Mouse (Mus musculus) cerebellum, adult 2 months (tissue): ENCODE results near the gene Ugt1a6a. TPM values are rescaled to one million over a fixed set of nuclear protein-coding genes. Genes with fewer than 3 reads are reported as not detected.
"Not testable (repeated sequence)": the region's sequence is repeated elsewhere in the genome, so short reads cannot be mapped to it uniquely, and the experiment has no call there.

Source experiments
- DNase-seq, 2 experiments: peaks; one replicate each; pipeline ENCODE4 v3.0.0; 2021
- H3K27ac ChIP-seq: fragments of 200-500 bp; 2 replicates; pipeline ENCODE4 v1.5.1; 2012; ENCODE audit warnings: low read length, control low read depth, inconsistent platforms; ENCODE audit not compliant: insufficient read depth
- H3K27me3 ChIP-seq: fragments of 200-500 bp; 2 replicates; pipeline ENCODE4 v1.6.1; 2012; ENCODE audit warnings: inconsistent platforms, mild to moderate bottlenecking, low read length, moderate library complexity; ENCODE audit not compliant: control insufficient read depth, insufficient read depth
- H3K4me1 ChIP-seq: fragments of 200-500 bp; 2 replicates; pipeline ENCODE4 v1.6.1; 2011; ENCODE audit warnings: low read length; ENCODE audit not compliant: control insufficient read depth, insufficient read depth
- H3K4me3 ChIP-seq: fragments of 200-500 bp; replicated peaks from 2 replicates; pipeline ENCODE3; 2011; ENCODE audit warnings: mild to moderate bottlenecking, low read depth, low read length, control low read depth; ENCODE audit not compliant: insufficient read depth
- CTCF ChIP-seq: fragments of 200-500 bp; IDR thresholded peaks from 2 replicates; pipeline ENCODE4 v1.5.1; 2011; ENCODE audit warnings: low read depth, mild to moderate bottlenecking, control low read depth, low read length, moderate library complexity, borderline replicate concordance; ENCODE audit not compliant: insufficient read depth
- POLR2A ChIP-seq: fragments of 200-500 bp; IDR thresholded peaks from 2 replicates; pipeline ENCODE4 v1.6.1; 2011; ENCODE audit warnings: low read length, control low read depth, borderline replicate concordance; ENCODE audit not compliant: insufficient read depth
- WGBS: fragments of 180-500 bp; shearing (Covaris S2); methylation state at CpG from one replicate; pipeline ENCODE4 v1.1.7; 2018; 5-methylcytosine and 5-hydroxymethylcytosine counted together
- polyA plus RNA-seq: library from polyadenylated mRNA; depleted of rRNA; stranded (reverse); fragments of >200 nt; gene quantifications from 2 replicates; pipeline ENCODE4 v1.2.3, GENCODE M21; 2012

Ugt1a6a gene
- polyA plus RNA-seq, 1 experiment, result 0.44 TPM

DNA sequence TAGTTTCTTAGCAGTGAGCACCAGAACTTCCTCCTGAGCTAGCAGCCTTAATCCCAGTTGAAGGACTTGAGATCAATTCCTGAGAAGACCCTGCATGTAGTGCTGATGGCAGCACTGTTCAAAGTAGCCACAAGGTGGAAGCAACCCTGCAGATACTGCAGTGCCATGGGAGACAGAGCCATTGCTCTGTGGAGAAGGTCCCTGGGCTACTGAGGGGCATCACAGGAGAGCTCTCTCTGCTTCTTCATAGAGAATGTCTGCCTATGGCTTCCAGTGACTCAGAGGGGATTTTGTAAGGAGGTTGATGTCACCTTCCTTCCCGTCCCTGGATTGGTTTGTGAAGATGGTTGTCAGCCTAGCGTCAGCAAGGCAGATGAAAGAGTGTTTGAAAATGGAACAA lies 15.5 kb downstream of the Ugt1a6a start:
- DNase-seq, H3K4me3 ChIP-seq, H3K27me3 ChIP-seq, H3K27ac ChIP-seq, H3K4me1 ChIP-seq: not testable (repeated sequence)
- TF ChIP-seq CTCF, result peak; percentile 18; the same call in 1 of the 2 replicates
- WGBS, result 72% methylated on average over 2 of the region's 2 CpGs

DNA sequence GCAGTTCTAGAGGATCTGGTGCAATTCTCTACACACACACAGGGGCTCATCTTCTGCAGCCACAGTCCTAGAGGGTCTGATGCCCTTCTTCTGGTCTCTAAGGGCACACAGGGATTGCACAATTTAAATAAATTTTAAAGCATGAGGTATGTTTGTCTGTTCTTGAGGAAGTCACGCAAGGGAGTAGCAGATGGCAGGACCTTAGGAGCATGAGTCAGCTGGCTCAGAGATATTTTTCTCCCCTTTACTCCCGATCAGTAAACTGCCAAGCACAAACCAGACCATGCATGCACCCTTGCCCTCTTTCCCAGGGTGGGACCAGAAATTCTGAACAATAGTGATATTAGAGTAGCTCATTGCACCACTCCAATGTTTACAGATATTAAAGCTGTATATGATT lies 23.8 kb downstream of the Ugt1a6a start:
- H3K4me3 ChIP-seq, result no peak overlapping the region
- no peaks in the 10 kb centered on the region for H3K27me3 ChIP-seq
- 5% methylated on average over 2 of the region's 2 CpGs for WGBS
- DNase-seq, result peak; percentile 36 to 59
- H3K4me1 ChIP-seq, result peaks cover 4% of the 10 kb centered on the region; the same call in 1 of the 2 replicates
- TF ChIP-seq POLR2A (no peak), CTCF (no peak)
- peak overlapping the region; percentile 51; the same call in 1 of the 2 replicates for H3K27ac ChIP-seq

DNA sequence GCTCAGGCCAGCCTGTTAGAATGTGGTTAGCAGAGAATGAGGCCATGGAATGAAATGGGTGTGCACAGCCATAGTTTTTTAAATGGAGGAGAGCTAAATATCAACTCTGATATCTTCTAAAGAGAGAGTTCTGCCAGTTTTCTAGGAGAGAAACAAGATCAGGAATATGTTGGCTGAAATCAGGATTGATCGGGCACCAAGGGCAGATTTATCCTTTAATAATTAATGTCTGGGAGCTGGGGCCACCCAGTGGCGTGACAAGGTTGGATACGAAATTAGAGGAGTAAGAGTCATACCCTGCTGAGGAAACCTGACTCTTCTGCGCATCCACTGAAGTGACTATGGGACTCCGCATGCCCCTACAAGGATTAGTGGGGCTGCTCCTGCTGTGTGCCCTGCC lies 31.1 kb downstream of the Ugt1a6a start, which contains the start of gene Ugt1a5:
TSS of gene Ugt1a5 (plus strand) at position 302 of the 400 bp plus-strand sequence.
- peaks cover 7% of the 10 kb centered on the region; the same call in 1 of the 2 replicates for H3K4me1 ChIP-seq

DNA sequence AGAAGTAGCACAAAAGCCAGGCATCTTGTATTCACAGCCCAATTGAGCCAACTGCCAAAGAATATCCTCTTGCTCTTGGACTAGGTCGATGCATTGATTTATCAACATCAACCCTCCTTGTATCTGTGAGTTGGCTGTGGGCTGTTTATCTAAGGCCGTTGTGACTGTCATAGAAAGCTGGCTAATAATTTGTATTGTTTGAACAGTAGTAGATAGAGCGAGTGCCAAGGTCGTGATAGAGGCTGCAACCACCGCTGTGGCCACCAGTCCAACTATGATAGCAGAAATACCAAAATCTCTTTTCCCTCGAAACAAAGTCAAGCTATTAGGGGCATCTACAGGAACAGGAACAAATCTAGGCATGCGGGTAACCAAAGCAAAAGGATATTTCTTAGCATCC lies 37.6 kb downstream of the Ugt1a6a start:
- H3K4me1 ChIP-seq, H3K27me3 ChIP-seq, H3K27ac ChIP-seq, H3K4me3 ChIP-seq, DNase-seq: not testable (repeated sequence)
- WGBS, result 83% methylated on average over 6 of the region's 7 CpGs

More for the DNA sequence above, 31.1 kb downstream of the Ugt1a6a start, which contains the start of gene Ugt1a5:
- no peaks in the 10 kb centered on the region; the same call in 1 of the 2 replicates for H3K27me3 ChIP-seq
- no peak within 1 kb of the TSS for H3K27ac ChIP-seq
- no peak within 1 kb of the TSS for H3K4me3 ChIP-seq
- WGBS, result 93% methylated on average over 5 of the region's 5 CpGs
- DNase-seq, result no peak
- TF ChIP-seq POLR2A (no peak), CTCF (no peak)

DNA sequence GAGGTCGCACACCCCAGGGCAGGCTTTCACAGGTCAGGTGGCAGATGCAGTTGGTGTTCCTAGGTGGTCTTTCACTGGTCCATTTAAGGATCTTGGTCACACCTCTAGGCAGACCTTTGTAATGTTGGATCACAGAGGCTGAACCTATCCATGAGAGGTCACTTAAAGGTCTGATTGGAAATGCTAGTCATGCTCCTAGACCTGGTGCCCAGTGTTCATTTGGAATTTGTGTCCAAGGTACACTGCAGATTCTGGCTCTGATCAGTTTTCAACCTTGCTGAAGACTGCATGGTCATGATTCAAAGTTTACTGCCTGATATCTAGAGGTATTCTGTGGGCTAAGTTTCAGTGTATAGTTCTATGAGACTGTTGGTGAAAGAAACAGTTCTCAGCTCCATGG lies 45.0 kb downstream of the Ugt1a6a start:
- Histone ChIP-seq H3K27ac (no peak overlapping the region), H3K4me3 (no peak overlapping the region), H3K27me3 (no peaks in the 10 kb centered on the region), H3K4me1 (no peaks in the 10 kb centered on the region)
- TF ChIP-seq CTCF, result no peak
- TF ChIP-seq POLR2A, result no peak
- WGBS, result 94% methylated on average over 1 of the region's 1 CpGs
- no peak for DNase-seq

DNA sequence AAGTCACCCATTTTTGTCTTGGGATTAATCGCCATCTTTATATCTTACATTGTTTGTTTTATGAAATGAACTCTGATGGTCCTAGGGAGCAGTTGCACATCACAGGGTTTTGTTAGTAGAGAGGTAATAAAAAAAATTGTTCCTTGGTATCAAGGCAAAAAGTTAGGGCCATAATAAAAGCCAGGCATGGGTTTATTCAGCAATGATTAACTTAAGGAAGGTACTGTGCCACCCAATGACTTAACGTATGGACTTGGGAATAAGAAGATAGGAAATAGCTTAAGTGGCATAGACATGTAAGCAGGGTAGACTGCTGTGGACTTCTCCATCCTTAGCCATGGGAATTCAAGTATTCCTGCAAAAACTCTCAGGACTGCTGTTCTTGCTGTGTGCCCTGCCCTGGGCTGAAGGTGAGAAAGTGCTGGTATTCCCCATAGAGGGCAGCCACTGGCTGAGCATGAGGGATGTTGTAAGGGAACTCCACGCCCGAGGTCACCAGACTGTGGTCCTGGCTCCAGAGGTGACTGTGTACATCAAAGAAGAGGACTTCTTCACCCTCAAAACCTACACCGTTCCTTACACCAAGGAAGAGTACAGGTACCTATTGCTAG lies 51.8 kb downstream of the Ugt1a6a start:
- Histone ChIP-seq H3K4me1 (no peaks in the 10 kb centered on the region), H3K27ac (no peak overlapping the region), H3K4me3 (no peak overlapping the region), H3K27me3 (no peaks in the 10 kb centered on the region)
- TF ChIP-seq CTCF (no peak), POLR2A (no peak)
- WGBS, result 87% methylated on average over 5 of the region's 5 CpGs
- no peak for DNase-seq

DNA sequence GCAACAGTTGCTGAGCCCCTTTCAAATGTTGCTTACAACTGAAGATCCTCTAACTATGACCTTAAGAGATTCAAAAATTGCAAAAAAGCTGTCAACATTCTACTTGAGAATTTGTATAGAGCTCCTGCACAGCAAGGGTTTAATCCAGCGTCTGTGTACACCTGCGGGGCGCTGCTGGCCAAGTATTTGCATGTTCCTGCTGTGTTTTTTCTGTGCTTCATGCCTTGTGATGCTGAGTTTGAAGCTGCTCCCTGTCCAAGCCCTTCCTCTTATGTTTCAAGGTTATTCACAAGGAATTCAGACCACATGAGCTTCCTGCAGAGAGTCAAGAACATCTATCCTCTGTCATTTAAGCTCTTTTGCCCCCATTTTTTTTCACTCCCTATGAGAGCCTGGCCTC lies 57.5 kb downstream of the Ugt1a6a start:
- H3K27me3 ChIP-seq, result no peaks in the 10 kb centered on the region
- DNase-seq, result no peak
- H3K4me1 ChIP-seq, result no peaks in the 10 kb centered on the region
- TF ChIP-seq CTCF, result no peak
- no peak for TF ChIP-seq POLR2A
- no peak overlapping the region for H3K27ac ChIP-seq
- H3K4me3 ChIP-seq, result no peak overlapping the region
- 53% methylated on average over 3 of the region's 3 CpGs for WGBS

DNA sequence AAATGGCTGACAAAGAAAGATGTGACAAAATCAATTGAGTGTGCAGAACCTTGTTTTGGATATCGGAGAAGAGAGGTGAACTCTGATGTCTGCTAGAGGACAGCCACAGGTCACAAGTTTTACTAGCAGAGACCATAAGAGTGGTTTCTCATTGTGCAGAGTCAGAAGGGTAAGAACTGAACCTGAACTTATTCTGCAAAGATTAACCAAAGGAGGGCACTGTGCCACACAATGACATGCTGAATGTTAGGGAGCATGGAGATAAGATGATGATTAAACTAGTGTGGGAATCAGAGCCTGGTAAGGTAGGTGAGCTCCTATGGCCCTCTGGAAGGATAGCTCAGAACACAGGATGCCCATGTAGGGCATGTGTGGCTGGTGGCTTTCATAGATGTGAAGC lies 61.1 kb downstream of the Ugt1a6a start:
- 89% methylated on average over 1 of the region's 1 CpGs for WGBS
- DNase-seq, result no peak
- no peaks in the 10 kb centered on the region for H3K27me3 ChIP-seq
- peaks cover 14% of the 10 kb centered on the region for H3K4me1 ChIP-seq
- H3K27ac ChIP-seq, result no peak overlapping the region
- H3K4me3 ChIP-seq, result no peak overlapping the region
- TF ChIP-seq POLR2A (no peak), CTCF (no peak)
